Mouse (Mus musculus): Measurements from ENCODE around the gene Stim1. TPM values are rescaled to one million over a fixed set of nuclear protein-coding genes. Genes with fewer than 3 reads are reported as not detected.

Gene Stim1
- polyA plus RNA-seq, 1 experiment from 2014 or later: 11.6 TPM

GRCm38 (mm10) chr7:102417398-102417797 is 149.8 kb downstream of the Stim1 start:
- Histone ChIP-seq H3K4me1 (ENCODE audit: control insufficient read depth, insufficient read depth, low read length) (no peaks in the 10 kb centered on the region), H3K4me3 (ENCODE audit: low read depth, low read length) (no peak overlapping the region), H3K4me2 (no peak overlapping the region), H3K9ac (ENCODE audit: low read length) (no peak overlapping the region), H3K27me3 (ENCODE audit: control insufficient read depth, insufficient read depth, low read length) (no peaks in the 10 kb centered on the region), H3K27ac (ENCODE audit: low read depth, low read length) (no peak overlapping the region), H3K36me3 (ENCODE audit: control insufficient read depth, insufficient read depth, low read length) (no peaks in the 10 kb centered on the region), H3K9me3 (ENCODE audit: control insufficient read depth, low read length) (no peaks in the 10 kb centered on the region)
- WGBS: 7% methylated on average over 4 of the region's 4 CpGs
- DNase-seq (ENCODE audit: low spot score, missing footprints) (peak; percentile 88), ATAC-seq (ENCODE audit: low FRiP score) (peak; percentile 61)

- DNase-seq (ENCODE audit: low spot score, missing footprints): no peak
- H3K9me3 ChIP-seq (ENCODE audit: control insufficient read depth, low read length): no peaks in the 10 kb centered on the region
- no peak overlapping the region for H3K4me3 ChIP-seq (ENCODE audit: low read depth, low read length)
- H3K36me3 ChIP-seq (ENCODE audit: control insufficient read depth, insufficient read depth, low read length): no peaks in the 10 kb centered on the region
- no peak overlapping the region for H3K27ac ChIP-seq (ENCODE audit: low read depth, low read length)
- H3K27me3 ChIP-seq (ENCODE audit: control insufficient read depth, insufficient read depth, low read length): no peaks in the 10 kb centered on the region
- H3K9ac ChIP-seq (ENCODE audit: low read length): no peak overlapping the region
- no peak for ATAC-seq (ENCODE audit: low FRiP score)
- no peaks in the 10 kb centered on the region for H3K4me1 ChIP-seq (ENCODE audit: control insufficient read depth, insufficient read depth, low read length)
- WGBS: 79% methylated on average over 2 of the region's 2 CpGs
- no peak overlapping the region for H3K4me2 ChIP-seq
Measured at GRCm38 (mm10) chr7:102422036-102422435, 154.4 kb downstream of the Stim1 start.

- no peak overlapping the region for H3K4me2 ChIP-seq
- no peaks in the 10 kb centered on the region for H3K9me3 ChIP-seq (ENCODE audit: control insufficient read depth, low read length)
- H3K27me3 ChIP-seq (ENCODE audit: control insufficient read depth, insufficient read depth, low read length): no peaks in the 10 kb centered on the region
- no peak overlapping the region for H3K27ac ChIP-seq (ENCODE audit: low read depth, low read length)
- no peak overlapping the region for H3K4me3 ChIP-seq (ENCODE audit: low read depth, low read length)
- 60% methylated on average over 6 of the region's 6 CpGs for WGBS
- no peaks in the 10 kb centered on the region for H3K36me3 ChIP-seq (ENCODE audit: control insufficient read depth, insufficient read depth, low read length)
- no peak for ATAC-seq (ENCODE audit: low FRiP score)
- H3K9ac ChIP-seq (ENCODE audit: low read length): no peak overlapping the region
- no peak for DNase-seq (ENCODE audit: low spot score, missing footprints)
- H3K4me1 ChIP-seq (ENCODE audit: control insufficient read depth, insufficient read depth, low read length): no peaks in the 10 kb centered on the region
Measured at GRCm38 (mm10) chr7:102425933-102426685, 158.5 kb downstream of the Stim1 start.

GRCm38 (mm10) chr7:102434344-102434743 is 166.7 kb downstream of the Stim1 start:
- Histone ChIP-seq H3K27ac (ENCODE audit: low read depth, low read length) (no peak overlapping the region), H3K27me3 (ENCODE audit: control insufficient read depth, insufficient read depth, low read length) (no peaks in the 10 kb centered on the region), H3K9ac (ENCODE audit: low read length) (no peak overlapping the region), H3K9me3 (ENCODE audit: control insufficient read depth, low read length) (no peaks in the 10 kb centered on the region), H3K36me3 (ENCODE audit: control insufficient read depth, insufficient read depth, low read length) (no peaks in the 10 kb centered on the region), H3K4me1 (ENCODE audit: control insufficient read depth, insufficient read depth, low read length) (no peaks in the 10 kb centered on the region), H3K4me3 (ENCODE audit: low read depth, low read length) (no peak overlapping the region), H3K4me2 (no peak overlapping the region)
- DNase-seq (ENCODE audit: low spot score, missing footprints): no peak
- ATAC-seq (ENCODE audit: low FRiP score): no peak
- WGBS: 86% methylated on average over 2 of the region's 2 CpGs

- Histone ChIP-seq H3K36me3 (ENCODE audit: control insufficient read depth, insufficient read depth, low read length) (peaks cover 7% of the 10 kb centered on the region; the same call in 1 of the 2 replicates), H3K4me1 (ENCODE audit: control insufficient read depth, insufficient read depth, low read length) (peaks cover 15% of the 10 kb centered on the region; the same call in 1 of the 2 replicates), H3K4me3 (ENCODE audit: low read depth, low read length) (peak overlapping the region; percentile 91), H3K27me3 (ENCODE audit: control insufficient read depth, insufficient read depth, low read length) (peaks cover 2% of the 10 kb centered on the region; the same call in 1 of the 2 replicates), H3K9ac (ENCODE audit: low read length) (peak overlapping the region; percentile 90; the same call in 1 of the 2 replicates), H3K4me2 (peak overlapping the region; percentile 43; the same call in 1 of the 2 replicates), H3K9me3 (ENCODE audit: control insufficient read depth, low read length) (no peaks in the 10 kb centered on the region), H3K27ac (ENCODE audit: low read depth, low read length) (peak overlapping the region; percentile 25; the same call in 1 of the 2 replicates)
- DNase-seq (ENCODE audit: low spot score, missing footprints) (peak; percentile 90), ATAC-seq (ENCODE audit: low FRiP score) (peak; percentile 28; the same call in 1 of the 2 replicates)
- WGBS: 55% methylated on average over 15 of the region's 15 CpGs
Measured at GRCm38 (mm10) chr7:102440822-102441656, 173.4 kb downstream of the Stim1 start.

- DNase-seq (ENCODE audit: low spot score, missing footprints): peak; percentile 99
- peak; percentile 98 for ATAC-seq (ENCODE audit: low FRiP score)
Measured at GRCm38 (mm10) chr7:102441657-102442391, 174.2 kb downstream of the Stim1 start, which contains the start of gene Rrm1. TSS of gene Rrm1 (plus strand) at chr7:102441695.

GRCm38 (mm10) chr7:102442432-102442831 is 174.8 kb downstream of the Stim1 start:
- H3K27me3 ChIP-seq (ENCODE audit: control insufficient read depth, insufficient read depth, low read length): peaks cover 2% of the 10 kb centered on the region; the same call in 1 of the 2 replicates
- H3K9me3 ChIP-seq (ENCODE audit: control insufficient read depth, low read length): no peaks in the 10 kb centered on the region
- H3K4me3 ChIP-seq (ENCODE audit: low read depth, low read length): peak overlapping the region; percentile 91
- 5% methylated on average over 4 of the region's 4 CpGs for WGBS
- 0 out of 2 replicates have a peak, but pooled peaks have one; percentile 10 for ATAC-seq (ENCODE audit: low FRiP score)
- peak overlapping the region; percentile 90 for H3K9ac ChIP-seq (ENCODE audit: low read length)
- DNase-seq (ENCODE audit: low spot score, missing footprints): no peak
- H3K36me3 ChIP-seq (ENCODE audit: control insufficient read depth, insufficient read depth, low read length): peaks cover 11% of the 10 kb centered on the region; the same call in 1 of the 2 replicates
- peak overlapping the region; percentile 43 for H3K4me2 ChIP-seq
- H3K4me1 ChIP-seq (ENCODE audit: control insufficient read depth, insufficient read depth, low read length): peaks cover 15% of the 10 kb centered on the region; the same call in 1 of the 2 replicates
- H3K27ac ChIP-seq (ENCODE audit: low read depth, low read length): no peak overlapping the region; the same call in 1 of the 2 replicates

More at GRCm38 (mm10) chr7:102441657-102442391, 174.2 kb downstream of the Stim1 start, which contains the start of gene Rrm1:
- Histone ChIP-seq H3K36me3 (ENCODE audit: control insufficient read depth, insufficient read depth, low read length) (peaks cover 11% of the 10 kb centered on the region; the same call in 1 of the 2 replicates), H3K4me1 (ENCODE audit: control insufficient read depth, insufficient read depth, low read length) (peaks cover 15% of the 10 kb centered on the region; the same call in 1 of the 2 replicates), H3K27me3 (ENCODE audit: control insufficient read depth, insufficient read depth, low read length) (peaks cover 2% of the 10 kb centered on the region; the same call in 1 of the 2 replicates), H3K4me2 (peak within 1 kb of the TSS; percentile 43), H3K9me3 (ENCODE audit: control insufficient read depth, low read length) (no peaks in the 10 kb centered on the region), H3K9ac (ENCODE audit: low read length) (peak within 1 kb of the TSS; percentile 90), H3K27ac (ENCODE audit: low read depth, low read length) (peak within 1 kb of the TSS; percentile 84), H3K4me3 (ENCODE audit: low read depth, low read length) (peak within 1 kb of the TSS; percentile 91)
- under 1% methylated on average over 55 of the region's 56 CpGs for WGBS

- Histone ChIP-seq H3K4me2 (no peak overlapping the region), H3K4me1 (ENCODE audit: control insufficient read depth, insufficient read depth, low read length) (peaks cover 15% of the 10 kb centered on the region; the same call in 1 of the 2 replicates), H3K36me3 (ENCODE audit: control insufficient read depth, insufficient read depth, low read length) (peaks cover 20% of the 10 kb centered on the region), H3K27ac (ENCODE audit: low read depth, low read length) (no peak overlapping the region), H3K27me3 (ENCODE audit: control insufficient read depth, insufficient read depth, low read length) (peaks cover 2% of the 10 kb centered on the region; the same call in 1 of the 2 replicates), H3K9me3 (ENCODE audit: control insufficient read depth, low read length) (no peaks in the 10 kb centered on the region), H3K9ac (ENCODE audit: low read length) (no peak overlapping the region), H3K4me3 (ENCODE audit: low read depth, low read length) (no peak overlapping the region)
- 80% methylated on average over 2 of the region's 2 CpGs for WGBS
- ATAC-seq (ENCODE audit: low FRiP score): no peak
- DNase-seq (ENCODE audit: low spot score, missing footprints): no peak
Measured at GRCm38 (mm10) chr7:102444301-102444700, 176.7 kb downstream of the Stim1 start.
